Mouse (Mus musculus): Measurements from ENCODE around the gene Sorbs1. TPM values are rescaled to one million over a fixed set of nuclear protein-coding genes. Genes with fewer than 3 reads are reported as not detected.

Sorbs1 gene
- 9.6 TPM for polyA plus RNA-seq (2014; fragmentation: Illumina TruSeq; extraction: RNeasy Lipid Tissue Mini Kit (QIAGEN cat#74804); ENCODE audit: insufficient read depth, low read depth, low replicate concordance)

DNA sequence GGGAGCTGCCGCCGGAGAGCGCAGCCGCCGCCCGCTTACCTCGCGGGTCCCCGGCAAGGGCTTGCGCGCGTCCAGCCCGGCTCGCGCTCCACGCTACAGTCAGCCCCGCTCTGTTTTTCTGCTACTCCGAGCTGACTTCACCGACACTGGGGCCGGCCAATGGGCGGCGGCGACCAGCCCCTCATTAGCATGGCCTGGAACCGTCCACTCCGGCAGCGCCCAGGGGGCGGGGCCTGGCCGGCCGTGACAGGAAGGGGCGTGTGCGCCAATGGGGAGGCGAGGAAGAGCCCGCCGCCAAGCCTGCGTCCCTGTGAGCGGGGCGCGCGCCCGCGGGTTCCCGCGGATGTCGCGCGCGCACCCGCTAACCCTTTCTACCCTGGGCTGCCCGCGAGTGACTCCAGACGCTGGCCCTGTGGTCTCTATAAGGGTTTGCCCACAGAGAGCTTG, at the start of gene Sorbs1:
Gene Sorbs1, minus strand, starts transcription at position 148 of the 447 bp plus-strand sequence.

DNA sequence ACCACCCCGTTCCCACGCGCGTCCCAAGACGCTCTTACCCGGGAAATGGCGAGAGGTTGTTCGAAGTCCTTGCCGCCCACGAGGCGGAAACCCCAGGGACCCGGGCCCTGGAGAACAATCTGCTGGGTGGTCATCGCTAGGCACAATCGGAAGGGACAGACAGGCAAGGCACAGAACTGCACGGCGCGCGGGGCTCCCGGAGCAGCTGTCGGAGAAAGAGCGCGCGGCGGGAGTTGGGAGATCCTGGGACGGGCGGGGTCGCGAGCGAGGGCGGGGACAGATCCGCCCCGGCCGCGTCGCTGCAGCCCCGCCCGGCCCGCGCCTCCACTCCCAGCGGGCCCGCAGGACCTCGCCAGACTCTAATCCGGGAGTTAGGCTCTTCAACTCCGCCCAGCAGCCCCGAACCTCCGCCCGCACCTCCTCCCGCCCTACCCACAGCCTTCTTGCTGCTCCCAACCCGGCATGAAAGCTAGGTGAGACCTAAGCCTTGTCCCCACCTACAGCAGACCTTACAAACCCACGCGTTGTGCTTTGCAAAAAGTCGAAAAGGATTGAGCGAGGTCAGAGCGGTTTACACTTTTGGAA, 242.2 kb downstream of the Sorbs1 start, which contains the start of gene Pdlim1:
Gene Pdlim1, minus strand, starts transcription at position 535 of the 585 bp plus-strand sequence.

Other genes starting within 250 kb of the Sorbs1 start
- gene Pdlim1, start 241.9 kb downstream of the Sorbs1 start, polyA plus RNA-seq (2014; fragmentation: Illumina TruSeq; extraction: RNeasy Lipid Tissue Mini Kit (QIAGEN cat#74804); ENCODE audit: insufficient read depth, low read depth, low replicate concordance), result 131 TPM
- 4.0 TPM for gene Aldh18a1, start 74.7 kb upstream of the Sorbs1 start, polyA plus RNA-seq (2014; fragmentation: Illumina TruSeq; extraction: RNeasy Lipid Tissue Mini Kit (QIAGEN cat#74804); ENCODE audit: insufficient read depth, low read depth, low replicate concordance)
- 4.0 TPM for gene Tctn3, start 98.5 kb upstream of the Sorbs1 start, polyA plus RNA-seq (2014; fragmentation: Illumina TruSeq; extraction: RNeasy Lipid Tissue Mini Kit (QIAGEN cat#74804); ENCODE audit: insufficient read depth, low read depth, low replicate concordance)
- gene Entpd1, start 98.6 kb upstream of the Sorbs1 start, polyA plus RNA-seq (2014; fragmentation: Illumina TruSeq; extraction: RNeasy Lipid Tissue Mini Kit (QIAGEN cat#74804); ENCODE audit: insufficient read depth, low read depth, low replicate concordance), result 30.3 TPM
- gene Cc2d2b, start 235.0 kb upstream of the Sorbs1 start, polyA plus RNA-seq (2014; fragmentation: Illumina TruSeq; extraction: RNeasy Lipid Tissue Mini Kit (QIAGEN cat#74804); ENCODE audit: insufficient read depth, low read depth, low replicate concordance), result not detected

Measured in lung, adult 10 weeks (tissue).